Mouse (Mus musculus): ENCODE data around the gene Ifna2. TPM values are rescaled to one million over a fixed set of nuclear protein-coding genes. Genes with fewer than 3 reads are reported as not detected.

The Ifna2 gene
- polyA plus RNA-seq (2015; fragmentation: Nextera tagmentation; extraction: Ambion mirVana), result not detected in 2 replicates

DNA sequence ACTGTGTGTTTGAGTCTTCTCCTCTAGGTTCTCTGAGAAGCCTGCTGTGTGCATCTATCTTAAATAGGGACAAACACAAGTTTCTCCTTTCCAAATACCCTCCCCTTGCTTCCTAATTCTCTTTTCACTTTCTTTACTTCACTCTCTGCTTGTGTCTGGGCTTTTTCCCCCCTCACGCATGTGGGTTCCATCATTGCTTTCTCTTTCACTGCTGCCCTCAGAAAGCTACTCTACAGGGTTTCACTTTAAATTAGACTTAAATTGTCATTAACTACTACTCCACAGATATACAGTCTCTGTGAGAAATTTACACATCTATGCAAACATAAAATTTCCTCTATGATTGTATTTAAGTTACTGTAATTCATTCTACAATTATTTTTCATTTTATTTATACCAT lies at the start of gene Ifna2:
Gene Ifna2, minus strand, starts transcription at position 101 of the 400 bp plus-strand sequence.
- H3K4me3 ChIP-seq, result no peak within 1 kb of the TSS
- no peaks in the 10 kb centered on the region for H3K27me3 ChIP-seq
- no peaks in the 10 kb centered on the region for H3K9me3 ChIP-seq
- no peak for ATAC-seq (ENCODE audit: low read depth)
- WGBS, result 94% methylated on average over 1 of the region's 1 CpGs
- H3K36me3 ChIP-seq, result no peaks in the 10 kb centered on the region
- H3K27ac ChIP-seq (replicated peaks), result no peak within 1 kb of the TSS
- no peak within 1 kb of the TSS for H3K4me2 ChIP-seq
- H3K9ac ChIP-seq, result no peak within 1 kb of the TSS
- no peaks in the 10 kb centered on the region for H3K4me1 ChIP-seq (replicated peaks)

DNA sequence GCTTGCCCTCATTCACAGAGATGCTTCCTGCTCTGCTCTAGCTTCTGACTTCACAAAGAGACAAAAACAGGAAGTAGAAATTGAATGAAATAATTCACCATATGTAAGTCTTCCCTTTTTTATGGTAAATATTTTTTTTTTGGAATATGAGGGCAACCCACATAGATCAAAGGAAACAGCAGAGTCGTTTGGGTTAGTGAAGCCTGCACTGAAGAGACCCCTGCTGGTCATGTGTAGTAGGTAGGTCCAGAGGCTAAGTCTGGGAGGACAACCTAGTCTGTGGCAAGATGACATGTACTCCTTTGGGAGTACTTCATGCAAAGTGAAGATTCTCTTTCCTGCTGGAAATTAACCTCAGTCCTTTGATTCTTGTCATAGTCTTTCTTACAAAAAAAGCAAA lies 43.6 kb upstream of the Ifna2 start:
- Histone ChIP-seq H3K9me3 (no peaks in the 10 kb centered on the region), H3K4me2 (no peak overlapping the region), H3K4me1 (replicated peaks) (no peaks in the 10 kb centered on the region), H3K9ac (no peak overlapping the region), H3K27me3 (no peaks in the 10 kb centered on the region), H3K27ac (replicated peaks) (no peak overlapping the region), H3K4me3 (no peak overlapping the region), H3K36me3 (no peaks in the 10 kb centered on the region)
- WGBS, result 3% methylated on average over 1 of the region's 1 CpGs
- ATAC-seq (ENCODE audit: low read depth), result no peak

DNA sequence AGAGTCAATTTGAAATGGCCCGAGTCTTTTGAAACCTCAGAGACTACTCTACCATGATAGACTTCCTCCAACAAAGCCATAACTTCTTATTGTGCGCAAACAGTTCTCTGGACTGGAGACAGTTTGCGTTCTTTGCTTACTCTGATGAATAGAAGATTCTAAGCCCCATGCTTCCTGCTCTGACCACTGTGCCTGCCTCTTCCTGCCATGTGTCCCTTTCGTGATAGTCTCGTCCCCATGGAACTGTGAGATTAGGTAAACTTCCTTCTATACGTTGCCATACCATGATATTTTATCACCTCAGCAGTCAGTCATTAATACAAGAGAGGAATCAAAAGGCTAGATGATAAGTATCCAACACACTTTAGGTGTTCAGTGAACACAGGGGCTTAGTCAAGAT lies 43.0 kb upstream of the Ifna2 start:
- Histone ChIP-seq H3K27me3 (no peaks in the 10 kb centered on the region), H3K4me3 (no peak overlapping the region), H3K27ac (replicated peaks) (no peak overlapping the region), H3K4me2 (no peak overlapping the region), H3K4me1 (replicated peaks) (no peaks in the 10 kb centered on the region), H3K9me3 (no peaks in the 10 kb centered on the region), H3K36me3 (no peaks in the 10 kb centered on the region), H3K9ac (no peak overlapping the region)
- WGBS, result 89% methylated on average over 6 of the region's 6 CpGs
- ATAC-seq (ENCODE audit: low read depth), result no peak

DNA sequence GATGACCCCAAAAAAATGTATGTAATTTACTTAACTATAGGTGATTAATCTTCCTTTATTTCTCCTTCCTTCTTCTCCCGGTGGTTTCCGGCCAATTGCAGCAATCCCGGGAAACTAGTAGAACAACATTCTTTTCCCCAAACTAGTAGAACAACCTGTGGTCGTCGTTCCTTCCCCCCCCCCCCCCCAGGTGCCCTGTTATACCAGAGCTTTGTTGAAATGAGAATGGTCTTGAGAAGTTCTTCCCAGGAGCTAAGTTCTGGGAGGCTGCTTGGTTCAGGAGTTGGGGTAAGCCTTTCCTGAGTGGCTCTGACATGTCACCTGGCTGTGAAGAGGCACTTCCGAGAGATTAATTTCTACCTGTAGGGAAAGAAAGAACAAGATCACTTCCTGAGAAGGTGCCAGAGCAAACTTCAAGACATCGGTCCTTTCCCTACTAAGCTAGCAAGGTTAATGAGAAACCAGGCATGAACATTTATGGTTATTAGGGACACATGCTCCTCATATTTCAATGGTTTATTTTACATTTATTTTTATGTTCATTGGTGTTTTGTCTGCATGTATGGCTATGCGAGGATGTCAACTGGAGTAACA lies 39.9 kb upstream of the Ifna2 start:
- Histone ChIP-seq H3K27me3 (no peaks in the 10 kb centered on the region), H3K4me1 (replicated peaks) (peaks cover 26% of the 10 kb centered on the region), H3K36me3 (peaks cover 8% of the 10 kb centered on the region), H3K9me3 (no peaks in the 10 kb centered on the region), H3K4me2 (no peak overlapping the region), H3K4me3 (no peak overlapping the region), H3K27ac (replicated peaks) (no peak overlapping the region), H3K9ac (no peak overlapping the region)
- ATAC-seq (ENCODE audit: low read depth), result no peak
- WGBS, result 49% methylated on average over 8 of the region's 8 CpGs

DNA sequence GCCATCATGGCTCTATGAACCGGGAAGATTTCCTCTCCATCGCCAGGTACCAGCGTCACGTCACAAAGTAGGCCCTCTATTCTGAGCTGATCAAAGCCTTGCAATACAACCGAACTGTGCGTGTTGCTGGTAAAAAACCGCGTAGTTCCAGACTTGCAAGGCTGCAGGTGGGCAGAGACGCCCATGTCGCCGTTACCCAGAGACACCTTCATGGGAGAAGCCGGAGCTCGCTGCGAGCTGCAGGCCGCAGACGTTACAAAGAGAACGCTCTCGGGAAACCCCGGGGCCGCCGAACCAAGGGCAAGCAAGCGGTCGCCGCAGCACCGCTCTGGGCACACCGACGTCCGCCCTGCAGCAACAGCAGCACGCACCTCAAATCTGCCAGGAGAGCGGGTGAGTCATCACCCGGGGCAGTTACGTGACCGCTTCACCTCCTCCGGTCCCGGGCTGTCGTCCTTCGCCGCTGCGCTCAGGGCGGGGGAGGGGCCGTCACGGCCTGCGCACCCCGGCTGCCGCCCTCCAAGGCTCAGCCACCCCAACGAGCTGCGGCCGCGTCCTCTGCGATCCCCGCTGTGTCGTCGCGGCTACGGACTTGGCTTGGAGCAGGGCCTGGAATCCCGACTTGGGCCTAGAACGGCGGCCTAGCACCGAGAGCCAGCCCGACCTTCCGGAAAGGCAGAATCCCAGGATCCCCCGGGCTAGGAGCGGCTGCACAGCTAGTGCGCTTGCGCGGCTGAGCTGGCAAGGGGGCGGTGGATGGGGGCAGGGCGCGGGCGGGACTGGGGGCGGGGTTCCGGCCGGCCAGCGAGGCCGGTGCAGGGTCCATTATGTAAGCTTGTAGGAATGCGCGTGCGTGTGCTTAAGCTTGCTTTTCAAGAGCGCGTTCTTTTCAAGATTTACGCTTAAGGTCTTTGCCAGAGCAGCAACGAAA lies 38.3 kb upstream of the Ifna2 start, which contains the start of the genes Gm26566 and Klhl9:
Gene Gm26566, plus strand, starts transcription at position 15 of the 931 bp plus-strand sequence.
Gene Klhl9, minus strand, starts transcription at position 675 of the 931 bp plus-strand sequence.
- peak; percentile 97 for ATAC-seq (ENCODE audit: low read depth)
- H3K9me3 ChIP-seq, result no peaks in the 10 kb centered on the region
- peak within 1 kb of the TSS; percentile 88 for H3K4me2 ChIP-seq
- peak within 1 kb of the TSS; percentile 97 for H3K9ac ChIP-seq
- H3K27ac ChIP-seq (replicated peaks), result peak within 1 kb of the TSS; percentile 97
- no peaks in the 10 kb centered on the region for H3K27me3 ChIP-seq
- under 1% methylated on average over 82 of the region's 82 CpGs for WGBS
- peaks cover 35% of the 10 kb centered on the region for H3K4me1 ChIP-seq (replicated peaks)
- peaks cover 13% of the 10 kb centered on the region for H3K36me3 ChIP-seq
- peak within 1 kb of the TSS; percentile 76 for H3K4me3 ChIP-seq

DNA sequence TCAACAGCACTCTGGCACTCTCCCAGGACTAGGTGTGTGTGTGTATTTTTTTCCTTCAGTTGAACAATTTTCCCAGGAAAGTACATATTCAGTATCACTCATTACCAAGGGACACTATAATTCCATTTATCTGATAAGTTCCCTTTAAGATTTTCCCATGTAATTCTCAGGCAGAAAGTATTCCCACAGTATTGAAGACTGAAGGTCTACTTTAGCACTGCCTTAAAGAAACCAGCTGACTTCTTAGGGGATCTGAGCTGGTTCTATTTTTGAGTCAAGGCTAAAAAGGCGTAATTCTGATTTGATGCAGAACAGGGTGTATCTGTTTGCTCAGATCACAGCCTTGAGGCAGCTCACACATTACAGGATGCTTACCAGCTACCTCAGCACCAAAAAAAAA lies 35.0 kb upstream of the Ifna2 start:
- peaks cover 40% of the 10 kb centered on the region for H3K36me3 ChIP-seq
- H3K27ac ChIP-seq (replicated peaks), result no peak overlapping the region
- peak overlapping the region; percentile 88 for H3K4me2 ChIP-seq
- H3K9ac ChIP-seq, result peak overlapping the region; percentile 61
- H3K4me1 ChIP-seq (replicated peaks), result peaks cover 42% of the 10 kb centered on the region
- no peaks in the 10 kb centered on the region for H3K9me3 ChIP-seq
- WGBS, result 62% methylated on average over 1 of the region's 1 CpGs
- H3K4me3 ChIP-seq, result peak overlapping the region; percentile 29
- no peak for ATAC-seq (ENCODE audit: low read depth)
- H3K27me3 ChIP-seq, result no peaks in the 10 kb centered on the region

DNA sequence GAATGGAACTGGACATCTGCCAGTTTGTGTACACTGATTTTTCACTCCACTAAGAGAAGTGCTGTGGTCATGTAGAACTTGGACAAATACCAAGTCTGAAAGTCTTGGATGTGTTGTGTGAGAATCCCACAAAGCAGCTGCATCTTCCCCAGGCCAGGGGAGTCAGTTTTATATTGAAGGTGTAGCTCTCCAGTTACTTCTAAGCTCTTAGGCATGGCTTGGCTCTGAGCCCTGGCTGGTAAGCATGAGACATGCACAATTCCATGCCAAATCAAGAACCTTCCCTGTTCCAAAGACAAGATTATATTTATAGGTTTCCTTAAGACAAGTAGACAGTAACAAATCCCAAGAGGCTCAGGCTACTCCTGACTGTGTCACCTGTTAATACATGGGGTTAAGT lies 31.3 kb upstream of the Ifna2 start:
- no peak overlapping the region for H3K4me3 ChIP-seq
- no peaks in the 10 kb centered on the region for H3K9me3 ChIP-seq
- H3K27ac ChIP-seq (replicated peaks), result no peak overlapping the region
- peaks cover 28% of the 10 kb centered on the region for H3K4me1 ChIP-seq (replicated peaks)
- no peaks in the 10 kb centered on the region for H3K27me3 ChIP-seq
- H3K4me2 ChIP-seq, result no peak overlapping the region
- peaks cover 45% of the 10 kb centered on the region for H3K36me3 ChIP-seq
- ATAC-seq (ENCODE audit: low read depth), result no peak
- H3K9ac ChIP-seq, result no peak overlapping the region

DNA sequence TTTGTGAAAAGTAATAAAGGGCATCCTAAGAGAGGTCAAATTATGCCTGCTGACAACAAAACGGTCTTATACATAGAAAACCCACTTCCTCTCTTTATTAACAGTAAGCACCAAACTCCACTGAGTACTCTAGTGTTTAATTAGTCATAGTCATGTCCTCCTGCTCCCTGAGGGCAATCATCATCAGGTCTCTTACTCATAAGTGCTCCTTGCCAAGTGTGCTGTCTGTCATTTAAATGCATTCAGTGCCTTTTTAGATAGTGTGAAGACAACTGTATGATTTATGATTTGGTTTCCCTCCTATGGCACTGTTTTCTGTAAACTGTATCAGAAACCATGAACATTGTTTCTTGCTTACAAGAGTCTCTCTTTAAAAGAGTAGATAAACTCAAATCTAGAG lies 30.6 kb upstream of the Ifna2 start:
- Histone ChIP-seq H3K4me3 (no peak overlapping the region), H3K9me3 (no peaks in the 10 kb centered on the region), H3K27ac (replicated peaks) (no peak overlapping the region), H3K4me2 (no peak overlapping the region), H3K9ac (no peak overlapping the region), H3K36me3 (peaks cover 47% of the 10 kb centered on the region), H3K4me1 (replicated peaks) (peaks cover 21% of the 10 kb centered on the region), H3K27me3 (no peaks in the 10 kb centered on the region)
- no peak for ATAC-seq (ENCODE audit: low read depth)
- 86% methylated on average over 1 of the region's 1 CpGs for WGBS

DNA sequence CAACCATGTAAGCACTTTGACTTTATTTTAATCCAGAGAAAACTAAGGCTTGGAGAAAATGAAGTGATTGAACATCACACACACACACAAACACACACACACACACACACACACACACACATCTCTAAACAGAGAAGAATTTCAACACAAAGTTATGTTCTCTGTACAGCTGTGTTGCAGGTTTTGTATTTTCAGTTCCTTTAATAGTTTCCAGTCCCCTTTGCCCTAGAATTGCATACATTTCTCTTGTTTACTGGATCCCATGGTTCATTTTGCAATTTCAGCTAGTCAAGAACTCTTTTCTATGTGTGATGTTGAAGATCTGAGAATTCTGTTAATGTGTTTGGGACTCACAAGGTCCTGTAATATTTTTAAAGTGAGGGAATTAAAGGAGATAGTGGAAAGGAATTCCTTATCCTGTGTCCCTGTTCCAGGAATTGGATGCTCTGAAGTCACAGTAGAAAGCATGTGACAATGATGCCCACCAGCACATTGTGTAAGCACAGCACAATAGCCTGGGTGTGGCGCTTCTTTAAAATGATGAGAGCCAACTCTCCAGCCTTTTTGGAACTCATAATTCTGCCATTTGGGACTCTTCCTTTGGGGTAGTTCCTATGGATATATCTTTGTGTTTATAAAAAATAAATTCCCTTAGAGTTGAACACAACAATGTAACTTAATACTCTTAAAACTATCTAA lies 23.6 kb upstream of the Ifna2 start:
- no peak overlapping the region for H3K4me3 ChIP-seq
- no peak for ATAC-seq (ENCODE audit: low read depth)
- 83% methylated on average over 1 of the region's 1 CpGs for WGBS
- peaks cover 8% of the 10 kb centered on the region; the same call in 1 of the 2 replicates for H3K36me3 ChIP-seq
- no peaks in the 10 kb centered on the region for H3K27me3 ChIP-seq
- no peaks in the 10 kb centered on the region for H3K4me1 ChIP-seq (replicated peaks)
- H3K9me3 ChIP-seq, result no peaks in the 10 kb centered on the region
- H3K27ac ChIP-seq (replicated peaks), result no peak overlapping the region
- H3K9ac ChIP-seq, result no peak overlapping the region
- H3K4me2 ChIP-seq, result no peak overlapping the region

DNA sequence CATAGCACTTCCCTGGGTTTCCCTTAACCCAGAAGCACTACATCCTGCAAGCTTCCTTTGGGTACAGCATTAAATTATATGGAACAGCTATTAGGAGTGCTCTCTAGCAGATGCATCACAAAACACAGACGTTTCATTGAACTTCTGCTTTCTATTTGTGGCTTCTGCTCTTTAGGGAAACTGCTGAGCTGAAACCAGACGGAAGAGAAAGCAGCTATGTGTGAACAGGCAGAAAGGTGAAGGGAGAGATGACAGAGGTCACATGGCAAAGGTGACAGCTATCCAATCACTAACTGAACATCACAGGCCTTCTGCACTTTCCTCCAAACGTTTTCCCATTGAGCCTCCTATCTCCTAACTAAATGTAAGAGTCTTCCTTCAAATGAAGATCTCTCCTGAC lies 22.2 kb upstream of the Ifna2 start:
- H3K27me3 ChIP-seq, result no peaks in the 10 kb centered on the region
- H3K36me3 ChIP-seq, result peaks cover 8% of the 10 kb centered on the region; the same call in 1 of the 2 replicates
- H3K9ac ChIP-seq, result no peak overlapping the region
- no peaks in the 10 kb centered on the region for H3K9me3 ChIP-seq
- H3K27ac ChIP-seq (replicated peaks), result no peak overlapping the region
- H3K4me1 ChIP-seq (replicated peaks), result no peaks in the 10 kb centered on the region
- no peak for ATAC-seq (ENCODE audit: low read depth)
- no peak overlapping the region for H3K4me2 ChIP-seq
- H3K4me3 ChIP-seq, result no peak overlapping the region
- 44% methylated on average over 3 of the region's 3 CpGs for WGBS

DNA sequence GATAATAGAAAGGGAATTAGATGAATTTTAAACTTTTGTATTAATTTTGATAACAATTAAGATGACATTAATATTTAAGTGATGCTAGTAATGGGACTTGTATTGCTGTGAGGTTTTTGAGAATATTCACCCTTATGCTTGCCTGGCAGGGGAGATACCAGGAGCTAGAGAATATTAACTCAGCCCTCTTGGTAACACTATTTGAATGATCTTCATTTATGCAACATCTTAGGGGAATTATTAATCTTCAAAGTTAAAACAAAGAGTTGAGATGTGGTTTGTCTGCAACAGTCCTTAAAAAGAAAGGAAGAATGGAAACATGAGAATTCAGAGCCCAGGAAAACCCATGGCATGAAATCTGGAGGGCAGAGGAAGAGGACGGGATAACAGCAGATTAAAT lies 15.6 kb upstream of the Ifna2 start:
- Histone ChIP-seq H3K9me3 (no peaks in the 10 kb centered on the region), H3K36me3 (no peaks in the 10 kb centered on the region), H3K4me1 (replicated peaks) (no peaks in the 10 kb centered on the region), H3K9ac (no peak overlapping the region), H3K27ac (replicated peaks) (no peak overlapping the region), H3K4me2 (no peak overlapping the region), H3K27me3 (0 out of 2 replicates have a peak, but pooled peaks cover 3% of the 10 kb centered on the region), H3K4me3 (no peak overlapping the region)
- no peak for ATAC-seq (ENCODE audit: low read depth)
- 79% methylated on average over 1 of the region's 1 CpGs for WGBS

DNA sequence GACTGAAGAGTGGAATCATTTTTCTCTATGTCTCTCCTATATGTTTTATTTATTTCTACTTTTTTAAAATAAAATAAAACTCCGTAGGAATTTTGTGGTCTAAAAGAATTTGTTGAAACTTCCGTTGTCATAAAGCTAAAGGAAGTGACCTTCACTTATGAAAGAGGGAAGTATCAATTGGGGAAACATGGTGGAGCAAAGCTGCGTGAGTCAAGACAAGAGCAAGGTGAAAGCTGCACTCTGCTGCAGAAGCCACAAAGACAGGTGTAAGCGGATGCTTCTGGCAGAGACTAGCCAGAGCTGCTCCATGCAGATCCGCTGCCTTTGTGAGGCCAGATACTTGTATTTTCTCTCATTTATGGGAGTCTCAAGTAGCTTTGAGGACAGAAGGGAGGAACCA lies 15.1 kb upstream of the Ifna2 start:
- H3K9me3 ChIP-seq, result no peaks in the 10 kb centered on the region
- H3K4me3 ChIP-seq, result no peak overlapping the region
- H3K9ac ChIP-seq, result no peak overlapping the region
- 89% methylated on average over 5 of the region's 5 CpGs for WGBS
- no peak overlapping the region for H3K4me2 ChIP-seq
- no peaks in the 10 kb centered on the region for H3K36me3 ChIP-seq
- no peaks in the 10 kb centered on the region for H3K4me1 ChIP-seq (replicated peaks)
- H3K27ac ChIP-seq (replicated peaks), result no peak overlapping the region
- ATAC-seq (ENCODE audit: low read depth), result no peak
- 0 out of 2 replicates have a peak, but pooled peaks cover 3% of the 10 kb centered on the region for H3K27me3 ChIP-seq
